Mouse (Mus musculus): ENCODE data around the gene Ntn4.

GRCm38 (mm10) chr10:93737080-93737479 lies 96.6 kb downstream of the Ntn4 start:
- TF ChIP-seq CTCF (IDR thresholded peaks at IDR 0.05; ENCODE audit: low read depth, low read length): no peak
- no peak for TF ChIP-seq GATA1 (IDR thresholded peaks at IDR 0.05; ENCODE audit: borderline replicate concordance, low read length)
- no peak for TF ChIP-seq POLR2AphosphoS5 (IDR thresholded peaks at IDR 0.05; ENCODE audit: insufficient replicate concordance, low read depth, low read length)
- TF ChIP-seq TAL1 (conservative IDR thresholded peaks at IDR 0.05; ENCODE audit: low read depth, low read length): no peak
- TF ChIP-seq GATA2 (IDR thresholded peaks at IDR 0.05; ENCODE audit: borderline replicate concordance, low read depth, low read length): no peak
